Mouse (Mus musculus) CH12.LX (cell line): ENCODE measurements around the gene Fam198b. TPM values are rescaled to one million over a fixed set of nuclear protein-coding genes. Genes with fewer than 3 reads are reported as not detected.

Experiments
- DNase-seq: peaks from one replicate; pipeline ENCODE4 v3.0.0-alpha.2; 2013; ENCODE audit errors: extremely low read depth
- H3K27ac ChIP-seq: 2 replicates; pipeline ENCODE4 v1.5.1; 2012; ENCODE audit warnings: low read depth, mild to moderate bottlenecking, control low read depth, moderate library complexity; ENCODE audit not compliant: insufficient read depth
- H3K27me3 ChIP-seq: replicated peaks from 2 replicates; pipeline ENCODE3; 2012; ENCODE audit warnings: inconsistent platforms
- H3K36me3 ChIP-seq, 2 experiments: replicated peaks in 1 of 2; 2 replicates each; pipeline versions ENCODE3 to v1.6.1; 2012; ENCODE audit warnings: inconsistent platforms in 1 of 2, low read length in 1 of 2, mild to moderate bottlenecking in 1 of 2, mixed read lengths in 1 of 2, moderate library complexity in 1 of 2; ENCODE audit not compliant: control insufficient read depth in 1 of 2, insufficient read depth in 1 of 2
- H3K4me1 ChIP-seq, 2 experiments: 2 replicates each; pipeline ENCODE4 v1.6.1; 2012; ENCODE audit warnings: inconsistent platforms in 1 of 2, moderate library complexity in 1 of 2; ENCODE audit not compliant: insufficient read depth in 2 of 2, control insufficient read depth in 1 of 2
- H3K4me2 ChIP-seq: 2 replicates; pipeline ENCODE4 v1.6.1; 2012; ENCODE audit warnings: low read depth, mild to moderate bottlenecking, control low read depth; ENCODE audit not compliant: poor library complexity, insufficient read depth, severe bottlenecking
- H3K4me3 ChIP-seq, 3 experiments: fragments of 150-350 bp in 1 of 3; sonication (generic) in 1 of 3; replicated peaks in 1 of 3; 2 replicates each; pipeline versions ENCODE3 to v1.5.1; 2011 to 2012; ENCODE audit warnings: low read depth in 2 of 3, low read length in 2 of 3, mild to moderate bottlenecking in 2 of 3, moderate library complexity in 2 of 3, control low read depth in 1 of 3, improper control_type of control experiment in 1 of 3, inconsistent platforms in 1 of 3, mixed read lengths in 1 of 3; ENCODE audit not compliant: poor library complexity in 1 of 3
- H3K79me2 ChIP-seq: replicated peaks from 2 replicates; pipeline ENCODE4 v1.6.1; 2012; ENCODE audit warnings: mild to moderate bottlenecking, moderate library complexity; ENCODE audit not compliant: control insufficient read depth, poor library complexity, insufficient read depth, severe bottlenecking; ENCODE audit errors: extremely low read depth
- H3K9ac ChIP-seq: 2 replicates; pipeline ENCODE4 v1.6.1; 2012; ENCODE audit warnings: low read depth, mild to moderate bottlenecking, control low read depth, moderate library complexity; ENCODE audit not compliant: insufficient read depth
- H3K9me3 ChIP-seq: replicated peaks from 2 replicates; pipeline ENCODE3; 2012; ENCODE audit warnings: low read length, inconsistent platforms, mixed read lengths
- CHD1 ChIP-seq: IDR thresholded peaks from 2 replicates; pipeline ENCODE4 v1.6.1; 2012; ENCODE audit warnings: low read depth, low read length, improper control_type of control experiment, inconsistent platforms
- CHD2 ChIP-seq: IDR thresholded peaks from 2 replicates; pipeline ENCODE4 v1.6.1; 2011; ENCODE audit warnings: low read length, improper control_type of control experiment
- EP300 ChIP-seq: IDR thresholded peaks from 2 replicates; pipeline ENCODE4 v1.6.1; 2011; ENCODE audit warnings: low read length, improper control_type of control experiment
- ETS1 ChIP-seq: conservative IDR thresholded peaks from 2 replicates; pipeline ENCODE4 v1.6.1; 2012; ENCODE audit warnings: low read depth, mild to moderate bottlenecking, inconsistent platforms, low read length, improper control_type of control experiment, moderate library complexity
- IRF4 ChIP-seq: IDR thresholded peaks from 2 replicates; pipeline ENCODE4 v1.6.1; 2014; ENCODE audit warnings: low read depth, mild to moderate bottlenecking, inconsistent platforms, low read length, improper control_type of control experiment
- JUN ChIP-seq: IDR thresholded peaks from 2 replicates; pipeline ENCODE4 v1.6.1; 2011; ENCODE audit warnings: low read depth, mild to moderate bottlenecking, low read length, improper control_type of control experiment, moderate library complexity; ENCODE audit not compliant: insufficient read depth
- JUND ChIP-seq: conservative IDR thresholded peaks from 2 replicates; pipeline ENCODE4 v1.6.1; 2011; ENCODE audit warnings: low read depth, low read length, improper control_type of control experiment
- KAT2A ChIP-seq: IDR thresholded peaks from 2 replicates; pipeline ENCODE4 v1.6.1; 2012; ENCODE audit warnings: low read length, improper control_type of control experiment, inconsistent platforms; ENCODE audit not compliant: insufficient replicate concordance
- MAFK ChIP-seq: IDR thresholded peaks from 2 replicates; pipeline ENCODE4 v1.6.1; 2011; ENCODE audit warnings: low read length, improper control_type of control experiment; ENCODE audit not compliant: insufficient replicate concordance
- MAX ChIP-seq: IDR thresholded peaks from 2 replicates; pipeline ENCODE4 v1.6.1; 2011; ENCODE audit warnings: low read length, improper control_type of control experiment
- POLR2A ChIP-seq: IDR thresholded peaks from 2 replicates; pipeline ENCODE4 v1.6.1; 2011; ENCODE audit warnings: low read depth, mild to moderate bottlenecking, improper control_type of control experiment, low read length
- POLR2AphosphoS2 ChIP-seq: IDR thresholded peaks from 2 replicates; pipeline ENCODE4 v1.6.1; 2011; ENCODE audit warnings: low read depth, low read length, improper control_type of control experiment
- RAD21 ChIP-seq: IDR thresholded peaks from 2 replicates; pipeline ENCODE4 v1.6.1; 2011; ENCODE audit warnings: low read depth, mild to moderate bottlenecking, low read length, improper control_type of control experiment, moderate library complexity
- RCOR1 ChIP-seq: conservative IDR thresholded peaks from 2 replicates; pipeline ENCODE4 v1.6.1; 2012; ENCODE audit warnings: low read depth, mild to moderate bottlenecking, inconsistent platforms, low read length, improper control_type of control experiment
- SIN3A ChIP-seq: IDR thresholded peaks from 2 replicates; pipeline ENCODE4 v1.6.1; 2012; ENCODE audit warnings: low read length, improper control_type of control experiment, inconsistent platforms
- SMC3 ChIP-seq: IDR thresholded peaks from 2 replicates; pipeline ENCODE4 v1.6.1; 2011; ENCODE audit warnings: low read depth, low read length, improper control_type of control experiment
- UBTF ChIP-seq: IDR thresholded peaks from 2 replicates; pipeline ENCODE4 v1.6.1; 2012; ENCODE audit warnings: low read depth, mild to moderate bottlenecking, inconsistent platforms, low read length, improper control_type of control experiment, moderate library complexity
- USF1 ChIP-seq: IDR thresholded peaks from 2 replicates; pipeline ENCODE4 v1.6.1; 2014; ENCODE audit warnings: low read depth, mild to moderate bottlenecking, inconsistent platforms, low read length, improper control_type of control experiment
- ZC3H11A ChIP-seq: IDR thresholded peaks from 2 replicates; pipeline ENCODE4 v1.6.1; 2012; ENCODE audit warnings: low read depth, mild to moderate bottlenecking, inconsistent platforms, low read length, improper control_type of control experiment
- ZMIZ1 ChIP-seq: IDR thresholded peaks from 2 replicates; pipeline ENCODE4 v1.6.1; 2012; ENCODE audit warnings: low read depth, mild to moderate bottlenecking, inconsistent platforms, low read length, improper control_type of control experiment
- ZNF384 ChIP-seq: IDR thresholded peaks from 2 replicates; pipeline ENCODE4 v1.6.1; 2012; ENCODE audit warnings: low read depth, low read length, improper control_type of control experiment, inconsistent platforms
- dilution Hi-C: fragments of 300-500 bp; cut with MboI; formaldehyde crosslinking; loops from 2 replicates; pipeline ENCODE4 v1.14.3; 2020; ENCODE audit warnings: low sequenced_read_pairs; ENCODE audit not compliant: extremely low pct_unique_long_range_greater_than_20kb, extremely low pct_ligation_motif_present
- in situ Hi-C: fragments of 300-500 bp; cut with MboI; formaldehyde crosslinking; loops from 3 replicates; pipeline ENCODE4 v1.14.3; 2019; ENCODE audit warnings: low sequenced_read_pairs, low pct_ligation_motif_present, low pct_unique_long_range_greater_than_20kb, mixed read lengths
- polyA plus RNA-seq: library from polyadenylated mRNA; unstranded; fragments of >175 nt; gene quantifications from 2 replicates; pipeline ENCODE4 v1.2.1, GENCODE M21; 2012; ENCODE audit warnings: low read depth; ENCODE audit not compliant: insufficient read length
- total RNA-seq, 2 experiments: library from RNA; depleted of rRNA; stranded (reverse); fragments of 300-350 nt in 1 of 2; fragments of >200 nt in 1 of 2; gene quantifications; 2 replicates each; pipeline ENCODE4 v1.2.3; 2012 to 2014

Gene Fam198b
- total and polyA plus RNA-seq, 3 experiments = 1.2 to 8.5 (median 4.0) TPM

DNA sequence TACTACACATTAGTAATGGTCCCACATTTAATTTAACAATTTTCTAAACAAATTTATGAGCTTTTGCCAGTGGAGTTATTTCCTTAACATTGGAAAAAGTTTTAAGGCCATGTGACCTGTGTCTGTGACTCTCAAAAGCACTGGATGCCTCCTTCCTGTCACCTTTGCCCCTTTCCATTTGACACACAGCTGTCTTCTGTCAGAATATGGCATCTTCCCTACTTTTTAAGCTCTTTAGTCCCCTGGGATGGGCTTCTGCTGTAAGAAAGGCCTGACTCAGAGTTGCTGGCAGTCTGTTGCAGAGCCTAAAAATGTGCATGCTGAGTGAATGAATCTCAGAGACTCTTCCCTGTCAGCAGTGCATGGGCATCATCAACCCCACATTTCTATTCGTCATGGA, 63.4 kb downstream of the Fam198b start:
- H3K36me3 ChIP-seq = no peaks in the 10 kb centered on the region
- H3K4me2 ChIP-seq = no peak overlapping the region
- no peaks in the 10 kb centered on the region for H3K4me1 ChIP-seq
- no peak for DNase-seq
- H3K9ac ChIP-seq = no peak overlapping the region
- H3K79me2 ChIP-seq = no peaks in the 10 kb centered on the region
- in situ Hi-C loops = no loop called here
- TF ChIP-seq RCOR1 (no peak), SMC3 (no peak), RAD21 (no peak), SIN3A (no peak), UBTF (no peak), IRF4 (no peak), MAX (no peak), POLR2A (no peak), EP300 (no peak), MAFK (no peak), USF1 (no peak), KAT2A (no peak), JUND (no peak), JUN (no peak), POLR2AphosphoS2 (no peak), CHD1 (no peak), ZC3H11A (no peak), ETS1 (no peak)
- no peaks in the 10 kb centered on the region for H3K9me3 ChIP-seq
- H3K4me3 ChIP-seq = no peak overlapping the region
- dilution Hi-C loops = no loop called here
- no peak overlapping the region for H3K27ac ChIP-seq
- no peaks in the 10 kb centered on the region for H3K27me3 ChIP-seq

- Histone ChIP-seq H3K79me2 (no peaks in the 10 kb centered on the region), H3K27me3 (no peaks in the 10 kb centered on the region), H3K4me3 (no peak overlapping the region), H3K27ac (no peak overlapping the region), H3K9me3 (no peaks in the 10 kb centered on the region), H3K4me2 (no peak overlapping the region), H3K9ac (no peak overlapping the region), H3K36me3 (no peaks in the 10 kb centered on the region), H3K4me1 (no peaks in the 10 kb centered on the region)
- in situ Hi-C loops (no loop called here), dilution Hi-C loops (no loop called here)
- no peak for DNase-seq
- TF ChIP-seq JUN = no peak
- no peak for TF ChIP-seq CHD2
- TF ChIP-seq ZMIZ1 = no peak
- TF ChIP-seq POLR2A = no peak
- TF ChIP-seq ZNF384 = no peak
- TF ChIP-seq JUND = no peak
- no peak for TF ChIP-seq MAX
- TF ChIP-seq RAD21 = no peak
These were observed 63.8 kb downstream of the Fam198b start for GRCm38 (mm10) chr3:79948151-79948550.
